Mouse (Mus musculus): ENCODE results near the gene Adam25. TPM values are rescaled to one million over a fixed set of nuclear protein-coding genes. Genes with fewer than 3 reads are reported as not detected.
"Not testable (repeated sequence)": the region's sequence is repeated elsewhere in the genome, so short reads cannot be mapped to it uniquely, and the experiment has no call there.

The Adam25 gene
- not detected for polyA plus RNA-seq (2017; shearing (Covaris generic))

DNA sequence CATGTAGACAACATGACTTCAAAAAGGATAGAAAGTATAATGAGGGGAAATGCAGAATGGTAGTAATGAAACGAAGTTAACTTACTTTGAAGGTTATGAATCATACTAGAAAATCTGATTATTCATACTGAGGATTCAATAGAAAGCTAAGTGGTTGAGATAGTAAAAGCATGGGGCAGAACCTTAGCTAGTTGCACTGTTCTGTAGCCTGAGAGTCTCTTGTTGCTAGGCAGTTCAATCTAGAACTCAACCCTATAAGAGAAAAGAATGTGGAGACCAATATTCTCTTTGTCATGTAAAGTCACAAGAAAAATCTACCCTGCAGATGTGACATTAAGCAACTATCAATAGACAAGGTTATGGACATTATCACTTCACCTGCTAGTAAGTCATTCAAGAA lies at the start of gene Adam25:
Adam25 (plus strand) TSS at position 301 of the 400 bp plus-strand sequence.
- ATAC-seq, result not testable (repeated sequence)

DNA sequence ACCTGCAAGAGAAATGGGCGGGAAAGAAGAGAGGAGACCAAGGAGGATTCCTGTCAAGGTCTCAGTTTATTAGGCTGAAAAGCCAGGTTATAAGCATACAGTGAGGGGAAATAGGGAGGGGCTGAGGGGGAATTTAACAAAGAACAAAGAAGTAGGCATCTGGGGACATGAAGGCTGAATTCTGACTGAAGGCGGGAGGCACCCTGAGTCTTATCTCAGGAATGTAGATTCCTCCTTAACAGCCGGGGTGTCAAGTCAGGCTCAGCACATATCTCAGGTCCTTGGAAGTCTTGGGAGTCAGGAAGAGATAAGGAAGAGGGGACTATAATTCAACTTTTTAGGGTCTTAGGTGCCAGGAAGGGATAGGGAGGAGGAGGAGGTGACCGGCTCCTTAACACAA lies 36.6 kb upstream of the Adam25 start:
- not testable (repeated sequence) for ATAC-seq

DNA sequence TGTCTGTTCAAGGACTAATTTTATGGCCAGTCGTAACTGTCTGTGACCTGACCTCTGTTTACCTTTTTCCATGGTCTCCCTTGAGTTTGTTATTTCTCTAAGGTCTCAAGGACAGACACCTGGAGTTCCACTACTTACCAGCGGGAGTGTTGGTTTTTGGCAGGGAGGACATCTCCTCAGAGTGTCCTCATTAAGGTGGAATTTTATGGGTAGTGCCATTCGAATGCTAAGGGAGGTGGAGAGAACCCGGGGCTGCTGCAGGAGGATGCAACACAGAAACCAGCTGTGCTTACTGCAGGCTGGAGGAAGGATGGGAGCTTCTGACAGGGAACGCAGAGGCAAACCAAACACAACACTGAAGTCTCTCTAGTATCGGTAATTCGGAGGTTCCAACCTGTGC lies 36.0 kb upstream of the Adam25 start:
- no peak for ATAC-seq

DNA sequence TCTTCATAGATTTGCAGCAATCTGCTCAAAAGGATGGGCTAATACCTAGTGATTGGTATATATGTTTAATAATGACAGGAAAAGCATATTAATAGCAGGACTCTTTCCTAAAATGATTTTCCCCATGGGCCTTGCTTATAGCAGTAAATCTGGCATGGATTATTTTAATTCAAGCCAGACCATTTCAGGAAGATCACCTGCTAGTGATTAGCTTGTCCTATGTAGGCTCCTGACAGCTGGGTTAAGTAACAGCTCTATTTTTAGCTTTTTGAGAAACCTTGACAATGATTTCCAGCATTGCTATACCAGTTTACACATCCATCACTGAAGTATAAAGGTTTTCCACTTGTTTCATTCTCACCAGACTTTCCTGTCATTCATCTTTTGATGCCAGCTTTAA lies 31.3 kb downstream of the Adam25 start:
- no peak for ATAC-seq

DNA sequence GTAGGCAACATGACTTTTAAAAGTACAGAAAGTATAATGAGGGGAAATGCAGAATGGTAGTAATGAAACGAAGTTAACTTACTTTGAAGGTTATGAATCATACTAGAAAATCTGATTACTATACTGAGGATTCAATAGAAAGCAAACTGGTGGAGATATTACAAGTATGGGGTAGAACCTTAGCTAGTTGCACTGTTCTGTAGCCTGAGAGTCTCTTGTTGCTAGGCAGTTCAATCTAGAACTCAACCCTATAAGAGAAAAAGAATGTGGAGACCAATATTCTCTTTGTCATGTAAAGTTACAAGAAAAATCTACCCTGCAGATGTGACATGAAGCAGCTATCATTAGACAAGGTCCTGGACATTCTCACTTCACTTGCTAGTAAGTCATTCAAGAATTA lies 41.0 kb downstream of the Adam25 start, which contains the start of gene Adam20:
Adam20 (plus strand) TSS at position 301 of the 400 bp plus-strand sequence.
- ATAC-seq, result not testable (repeated sequence)

DNA sequence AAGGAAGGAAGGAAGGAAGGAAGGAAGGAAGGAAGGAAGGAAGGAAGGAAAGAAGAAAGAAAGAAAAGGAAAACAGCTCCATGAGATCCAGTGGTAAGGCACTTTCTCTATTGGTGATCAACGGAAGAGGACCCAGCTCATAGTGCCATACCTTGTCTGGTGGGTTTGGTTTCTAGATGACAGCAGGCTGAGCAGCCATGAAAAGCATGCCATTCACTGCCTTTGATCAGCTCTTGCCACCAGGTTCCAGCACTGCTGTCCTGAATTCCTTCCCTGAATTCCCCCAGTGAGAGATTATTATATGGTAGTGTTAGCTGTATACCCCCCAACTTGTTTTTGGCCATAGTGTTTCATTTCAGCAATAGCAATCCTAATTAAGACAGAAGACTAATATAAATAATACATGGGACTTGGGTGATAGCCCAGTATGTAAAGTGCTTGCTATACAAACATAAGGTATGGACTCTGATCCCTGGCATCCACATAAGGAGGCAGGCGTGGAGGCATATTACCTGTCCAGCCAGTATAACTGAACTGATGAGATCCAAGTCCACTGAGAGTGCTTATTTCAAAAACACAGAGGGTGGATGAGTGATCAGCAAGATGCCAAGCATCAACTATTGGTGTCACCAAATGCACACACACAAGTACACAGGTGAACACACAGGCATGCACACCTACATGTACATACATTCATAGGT lies 51.5 kb downstream of the Adam25 start:
- no peak for ATAC-seq

Other genes with a start within 250 kb of the Adam25 start
- gene Adam24, start 77.1 kb upstream of the Adam25 start, polyA plus RNA-seq (2017; shearing (Covaris generic)), result not detected
- not detected for gene Adam20, start 41.1 kb downstream of the Adam25 start, polyA plus RNA-seq (2017; shearing (Covaris generic))
- not detected for gene Adam39, start 70.8 kb downstream of the Adam25 start, polyA plus RNA-seq (2017; shearing (Covaris generic))